Mouse (Mus musculus) midbrain, postnatal 0 days (tissue): ENCODE measurements around the gene Gse1. TPM values are rescaled to one million over a fixed set of nuclear protein-coding genes. Genes with fewer than 3 reads are reported as not detected.

ENCODE experiments used
- ATAC-seq: fragments of 200-750 bp; cut with Nextera tagmentation; 2 replicates; pipeline ENCODE4 v1.8.0; 2017; ENCODE audit warnings: moderate number of reproducible peaks, mild to moderate bottlenecking, moderate TSS enrichment, moderate library complexity; ENCODE audit not compliant: low FRiP score
- DNase-seq: peaks from one replicate; pipeline ENCODE4 v3.0.0-alpha.2; 2015; ENCODE audit warnings: low spot score
- H3K27ac ChIP-seq: fragments of 300-500 bp; sonication (generic); 2 replicates; pipeline ENCODE4 v1.5.1; 2014; ENCODE audit warnings: low read depth, mild to moderate bottlenecking, low read length, mixed read lengths
- H3K27me3 ChIP-seq: fragments of 300-500 bp; sonication (generic); 2 replicates; pipeline ENCODE4 v1.6.1; 2014; ENCODE audit warnings: low read length, control low read depth, mixed read lengths; ENCODE audit not compliant: insufficient read depth
- H3K36me3 ChIP-seq: fragments of 300-500 bp; sonication (generic); 2 replicates; pipeline ENCODE4 v1.6.1; 2014; ENCODE audit warnings: low read length, control low read depth, mixed read lengths; ENCODE audit not compliant: insufficient read depth
- H3K4me1 ChIP-seq: fragments of 300-500 bp; sonication (generic); 2 replicates; pipeline ENCODE4 v1.6.1; 2014; ENCODE audit warnings: mild to moderate bottlenecking, control low read depth, antibody characterized with exemption, low read length, mixed read lengths; ENCODE audit not compliant: insufficient read depth
- H3K4me2 ChIP-seq: fragments of 300-500 bp; sonication (generic); 2 replicates; pipeline ENCODE4 v1.6.1; 2014; ENCODE audit warnings: low read depth, mild to moderate bottlenecking, low read length, mixed read lengths; ENCODE audit not compliant: poor library complexity, severe bottlenecking
- H3K4me3 ChIP-seq: fragments of 300-500 bp; sonication (generic); 2 replicates; pipeline ENCODE4 v1.5.1; 2014; ENCODE audit warnings: low read depth, mild to moderate bottlenecking, low read length, moderate library complexity
- H3K9ac ChIP-seq: fragments of 300-500 bp; sonication (generic); replicated peaks from 2 replicates; pipeline ENCODE4 v1.6.1; 2014; ENCODE audit warnings: mild to moderate bottlenecking, low read length, moderate library complexity, mixed read lengths; ENCODE audit not compliant: poor library complexity, severe bottlenecking
- H3K9me3 ChIP-seq: fragments of 300-500 bp; sonication (generic); 2 replicates; pipeline ENCODE4 v1.6.1; 2016; ENCODE audit warnings: low read length, control low read depth
- CTCF ChIP-seq: IDR thresholded peaks from 2 replicates; pipeline ENCODE4 v1.5.1; 2016; ENCODE audit warnings: antibody characterized with exemption, mild to moderate bottlenecking
- WGBS: fragments of 180-500 bp; shearing (Covaris S2); extraction: QIAGEN DNeasy Blood & Tissue Kit; methylation state at CpG from one replicate; pipeline ENCODE4 v1.1.7; 2014; 5-methylcytosine and 5-hydroxymethylcytosine counted together
- polyA plus RNA-seq: library from polyadenylated mRNA; unstranded; fragments of >200 nt; fragmentation: Nextera tagmentation; extraction: Ambion mirVana; gene quantifications from 2 replicates; pipeline ENCODE4 v1.2.1, GENCODE M21; 2015
- total RNA-seq: library from RNA; depleted of rRNA; stranded (reverse); fragments of >200 nt; gene quantifications from 2 replicates; pipeline ENCODE4 v1.2.3, GENCODE M21; 2014

Gene Gse1
- total and polyA plus RNA-seq, 2 experiments from 2014 or later, result 12.4 to 51.3 TPM

GRCm38 (mm10) chr8:120264388-120264943, 36.2 kb downstream of the Gse1 start:
- Histone ChIP-seq H3K4me3 (no peak overlapping the region), H3K27ac (no peak overlapping the region), H3K9ac (no peak overlapping the region), H3K9me3 (no peaks in the 10 kb centered on the region), H3K4me2 (peak overlapping the region; percentile 28; the same call in 1 of the 2 replicates), H3K36me3 (no peaks in the 10 kb centered on the region), H3K27me3 (no peaks in the 10 kb centered on the region; the same call in 1 of the 2 replicates), H3K4me1 (peaks cover 9% of the 10 kb centered on the region)
- no peak for DNase-seq
- TF ChIP-seq CTCF, result no peak
- 42% methylated on average over 13 of the region's 13 CpGs for WGBS
- ATAC-seq, result 0 out of 2 replicates have a peak, but pooled peaks have one; percentile 26

- peaks cover 9% of the 10 kb centered on the region for H3K4me1 ChIP-seq
- WGBS, result 13% methylated on average over 16 of the region's 16 CpGs
- H3K27me3 ChIP-seq, result no peaks in the 10 kb centered on the region; the same call in 1 of the 2 replicates
- no peaks in the 10 kb centered on the region for H3K36me3 ChIP-seq
- 0 out of 2 replicates have a peak, but pooled peaks have one; percentile 27 for ATAC-seq
- no peak for TF ChIP-seq CTCF
- no peak overlapping the region for H3K27ac ChIP-seq
- H3K9ac ChIP-seq, result no peak overlapping the region
- no peak overlapping the region for H3K4me3 ChIP-seq
- peak overlapping the region; percentile 28; the same call in 1 of the 2 replicates for H3K4me2 ChIP-seq
- no peaks in the 10 kb centered on the region for H3K9me3 ChIP-seq
- peak; percentile 87 for DNase-seq
These were observed 36.7 kb downstream of the Gse1 start for GRCm38 (mm10) chr8:120264944-120265453.

GRCm38 (mm10) chr8:120265471-120265870, 37.2 kb downstream of the Gse1 start:
- DNase-seq, result peak; percentile 68
- WGBS, result 28% methylated on average over 4 of the region's 4 CpGs

GRCm38 (mm10) chr8:120268541-120268980, 40.3 kb downstream of the Gse1 start:
- no peak overlapping the region for H3K4me3 ChIP-seq
- ATAC-seq (no peak), DNase-seq (no peak)
- no peaks in the 10 kb centered on the region for H3K9me3 ChIP-seq
- 65% methylated on average over 19 of the region's 19 CpGs for WGBS
- no peaks in the 10 kb centered on the region for H3K27me3 ChIP-seq
- no peaks in the 10 kb centered on the region for H3K36me3 ChIP-seq
- H3K27ac ChIP-seq, result no peak overlapping the region
- no peak overlapping the region for H3K4me2 ChIP-seq
- H3K9ac ChIP-seq, result no peak overlapping the region
- TF ChIP-seq CTCF, result no peak
- H3K4me1 ChIP-seq, result peaks cover 9% of the 10 kb centered on the region

More at GRCm38 (mm10) chr8:120265471-120265870, 37.2 kb downstream of the Gse1 start:
- TF ChIP-seq CTCF, result no peak
- Histone ChIP-seq H3K4me1 (peaks cover 9% of the 10 kb centered on the region), H3K27me3 (no peaks in the 10 kb centered on the region; the same call in 1 of the 2 replicates), H3K9ac (no peak overlapping the region), H3K9me3 (no peaks in the 10 kb centered on the region), H3K4me2 (no peak overlapping the region), H3K36me3 (no peaks in the 10 kb centered on the region), H3K27ac (no peak overlapping the region), H3K4me3 (no peak overlapping the region)
- 0 out of 2 replicates have a peak, but pooled peaks have one; percentile 38 for ATAC-seq

GRCm38 (mm10) chr8:120270449-120270848, 42.2 kb downstream of the Gse1 start:
- Histone ChIP-seq H3K9me3 (no peaks in the 10 kb centered on the region), H3K27ac (no peak overlapping the region), H3K4me3 (no peak overlapping the region), H3K9ac (no peak overlapping the region), H3K27me3 (no peaks in the 10 kb centered on the region), H3K4me1 (peaks cover 4% of the 10 kb centered on the region; the same call in 1 of the 2 replicates), H3K36me3 (no peaks in the 10 kb centered on the region), H3K4me2 (no peak overlapping the region)
- peak; percentile 14; the same call in 1 of the 2 replicates for TF ChIP-seq CTCF
- ATAC-seq, result peak; percentile 62
- 55% methylated on average over 13 of the region's 13 CpGs for WGBS
- DNase-seq, result peak; percentile 87

- no peaks in the 10 kb centered on the region for H3K9me3 ChIP-seq
- TF ChIP-seq CTCF, result no peak
- H3K27me3 ChIP-seq, result no peaks in the 10 kb centered on the region
- no peak overlapping the region for H3K9ac ChIP-seq
- H3K27ac ChIP-seq, result no peak overlapping the region
- no peak overlapping the region for H3K4me3 ChIP-seq
- H3K4me1 ChIP-seq, result peaks cover 17% of the 10 kb centered on the region
- ATAC-seq (no peak), DNase-seq (no peak)
- 79% methylated on average over 4 of the region's 4 CpGs for WGBS
- H3K36me3 ChIP-seq, result no peaks in the 10 kb centered on the region
- no peak overlapping the region for H3K4me2 ChIP-seq
These were observed 45.2 kb downstream of the Gse1 start for GRCm38 (mm10) chr8:120273430-120273829.
